Mouse (Mus musculus) hindbrain, embryonic 13.5 days (tissue): ENCODE results near the gene Yeats4. TPM values are rescaled to one million over a fixed set of nuclear protein-coding genes. Genes with fewer than 3 reads are reported as not detected.
"Not testable (repeated sequence)": the region's sequence is repeated elsewhere in the genome, so short reads cannot be mapped to it uniquely, and the experiment has no call there.

Source experiments
- ATAC-seq: fragments of 200-750 bp; cut with Nextera tagmentation; 2 replicates; pipeline ENCODE4 v1.8.0; 2017; ENCODE audit warnings: moderate TSS enrichment; ENCODE audit not compliant: low FRiP score
- H3K27ac ChIP-seq: fragments of 300-500 bp; sonication (generic); 2 replicates; pipeline ENCODE4 v1.5.1; 2015; ENCODE audit warnings: inconsistent platforms, mild to moderate bottlenecking, moderate library complexity
- H3K27me3 ChIP-seq: fragments of 300-500 bp; sonication (generic); 2 replicates; pipeline ENCODE4 v1.6.1; 2015; ENCODE audit warnings: mild to moderate bottlenecking, inconsistent platforms
- H3K36me3 ChIP-seq: fragments of 300-500 bp; sonication (generic); 2 replicates; pipeline ENCODE4 v1.6.1; 2015; ENCODE audit warnings: mild to moderate bottlenecking, inconsistent platforms
- H3K4me1 ChIP-seq: fragments of 300-500 bp; sonication (generic); replicated peaks from 2 replicates; pipeline ENCODE4 v1.6.1; 2015; ENCODE audit warnings: inconsistent platforms
- H3K4me2 ChIP-seq: fragments of 300-500 bp; sonication (generic); 2 replicates; pipeline ENCODE4 v1.6.1; 2015; ENCODE audit warnings: inconsistent platforms, mild to moderate bottlenecking, moderate library complexity
- H3K4me3 ChIP-seq: fragments of 300-500 bp; sonication (generic); 2 replicates; pipeline ENCODE4 v1.5.1; 2015; ENCODE audit warnings: mild to moderate bottlenecking, inconsistent platforms
- H3K9ac ChIP-seq: fragments of 300-500 bp; sonication (generic); 2 replicates; pipeline ENCODE4 v1.6.1; 2015; ENCODE audit warnings: mild to moderate bottlenecking, inconsistent platforms
- H3K9me3 ChIP-seq: fragments of 300-500 bp; sonication (generic); 2 replicates; pipeline ENCODE4 v1.6.1; 2016; ENCODE audit warnings: inconsistent platforms
- WGBS: fragments of 180-500 bp; shearing (Covaris S2); methylation state at CpG from one replicate; pipeline ENCODE4 v1.1.7; 2015; 5-methylcytosine and 5-hydroxymethylcytosine counted together
- polyA plus RNA-seq: library from polyadenylated mRNA; unstranded; fragments of >200 nt; fragmentation: Nextera tagmentation; extraction: Ambion mirVana; gene quantifications from 2 replicates; pipeline ENCODE4 v1.2.1, GENCODE M21; 2015

Yeats4 gene
- polyA plus RNA-seq, 1 experiment from 2014 or later = 127 TPM

DNA sequence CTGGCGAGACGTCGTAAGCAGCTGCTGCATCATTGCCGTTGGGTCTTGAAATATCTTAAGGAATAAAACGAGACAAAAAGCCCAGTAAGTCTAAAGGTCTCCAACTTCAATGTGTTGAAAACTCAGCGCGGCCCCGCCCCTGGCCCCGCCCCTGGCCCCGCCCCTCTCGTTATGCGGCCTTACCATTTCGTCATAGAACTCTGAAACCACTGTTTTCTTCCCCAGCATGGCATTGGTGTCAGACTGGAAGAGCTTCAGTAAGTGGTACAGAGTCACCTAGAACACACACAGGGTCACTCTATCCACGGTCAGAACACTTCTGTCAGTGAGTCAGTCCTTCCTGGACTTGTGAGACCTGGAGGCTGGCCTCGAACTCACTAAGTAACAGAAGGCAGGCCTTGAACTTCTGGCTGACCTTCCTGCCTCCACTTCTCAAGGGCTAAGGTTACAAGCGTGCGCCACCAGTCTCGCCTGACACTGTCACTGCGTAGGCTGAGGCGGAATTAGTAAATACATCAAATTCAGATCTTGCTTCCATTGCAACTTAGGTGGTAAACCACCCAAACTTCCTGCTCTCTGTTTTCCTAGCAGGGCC lies 7.0 kb downstream of the Yeats4 start:
- no peak overlapping the region for H3K9ac ChIP-seq
- peaks cover 3% of the 10 kb centered on the region for H3K4me1 ChIP-seq
- no peak overlapping the region for H3K27ac ChIP-seq
- H3K36me3 ChIP-seq = peaks cover 89% of the 10 kb centered on the region
- no peaks in the 10 kb centered on the region for H3K27me3 ChIP-seq
- 85% methylated on average over 20 of the region's 20 CpGs for WGBS
- H3K4me2 ChIP-seq = no peak overlapping the region
- H3K4me3 ChIP-seq = no peak overlapping the region
- no peak for ATAC-seq
- H3K9me3 ChIP-seq = no peaks in the 10 kb centered on the region

DNA sequence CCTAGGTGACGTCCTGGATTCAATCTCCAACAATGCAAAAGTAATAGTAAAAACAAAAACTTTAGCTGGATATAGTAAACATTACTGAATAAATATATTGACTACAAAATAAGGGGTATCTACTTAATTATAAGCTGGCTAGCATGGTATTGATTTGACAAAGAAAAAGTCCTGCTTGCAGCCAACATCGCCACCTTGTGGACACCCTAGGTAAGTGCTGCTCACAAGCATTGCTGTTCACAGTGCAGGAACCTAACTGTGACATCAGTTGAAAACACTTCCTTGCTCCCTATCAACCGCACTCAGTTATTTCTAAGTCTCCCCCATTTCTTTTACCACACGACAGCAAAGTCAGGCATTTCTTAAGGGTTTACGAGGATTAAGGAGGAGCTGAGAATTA lies 7.5 kb downstream of the Yeats4 start:
- Histone ChIP-seq H3K36me3 (peaks cover 85% of the 10 kb centered on the region), H3K4me1 (no peaks in the 10 kb centered on the region), H3K4me3 (no peak overlapping the region), H3K9me3 (no peaks in the 10 kb centered on the region), H3K27me3 (no peaks in the 10 kb centered on the region), H3K27ac (no peak overlapping the region), H3K9ac (no peak overlapping the region), H3K4me2 (no peak overlapping the region)
- no peak for ATAC-seq
- 73% methylated on average over 5 of the region's 5 CpGs for WGBS

- Histone ChIP-seq H3K9ac (no peak overlapping the region), H3K36me3 (peaks cover 82% of the 10 kb centered on the region), H3K27ac (no peak overlapping the region), H3K27me3 (no peaks in the 10 kb centered on the region), H3K9me3 (no peaks in the 10 kb centered on the region), H3K4me1 (no peaks in the 10 kb centered on the region), H3K4me2 (no peak overlapping the region), H3K4me3 (no peak overlapping the region)
- WGBS = 97% methylated on average over 9 of the region's 9 CpGs
- ATAC-seq = no peak
These were observed 8.2 kb downstream of the Yeats4 start for GRCm38 (mm10) chr10:117216132-117216495.

- Histone ChIP-seq H3K27ac (no peak overlapping the region), H3K9ac (no peak overlapping the region), H3K4me2 (no peak overlapping the region), H3K36me3 (peaks cover 77% of the 10 kb centered on the region), H3K4me1 (no peaks in the 10 kb centered on the region), H3K9me3 (no peaks in the 10 kb centered on the region), H3K4me3 (no peak overlapping the region), H3K27me3 (no peaks in the 10 kb centered on the region)
- no peak for ATAC-seq
- 95% methylated on average over 25 of the region's 25 CpGs for WGBS
These were observed 8.7 kb downstream of the Yeats4 start for GRCm38 (mm10) chr10:117215409-117216131.

GRCm38 (mm10) chr10:117211023-117211422 lies 13.3 kb downstream of the Yeats4 start:
- no peaks in the 10 kb centered on the region for H3K9me3 ChIP-seq
- no peak overlapping the region for H3K4me2 ChIP-seq
- H3K4me3 ChIP-seq = no peak overlapping the region
- peaks cover 35% of the 10 kb centered on the region for H3K36me3 ChIP-seq
- H3K27ac ChIP-seq = no peak overlapping the region
- H3K4me1 ChIP-seq = peaks cover 5% of the 10 kb centered on the region
- 88% methylated on average over 6 of the region's 6 CpGs for WGBS
- H3K9ac ChIP-seq = no peak overlapping the region
- ATAC-seq = no peak
- no peaks in the 10 kb centered on the region for H3K27me3 ChIP-seq

GRCm38 (mm10) chr10:117209469-117209938 lies 14.8 kb downstream of the Yeats4 start:
- Histone ChIP-seq H3K4me1 (peaks cover 5% of the 10 kb centered on the region), H3K9ac (0 out of 2 replicates have a peak overlapping the region, but pooled peaks have one; percentile 20), H3K27ac (no peak overlapping the region), H3K4me3 (peak overlapping the region; percentile 21), H3K9me3 (no peaks in the 10 kb centered on the region), H3K36me3 (peaks cover 20% of the 10 kb centered on the region), H3K4me2 (peak overlapping the region; percentile 48), H3K27me3 (no peaks in the 10 kb centered on the region)
- peak; percentile 72; the same call in 1 of the 2 replicates for ATAC-seq
- 15% methylated on average over 11 of the region's 11 CpGs for WGBS

DNA sequence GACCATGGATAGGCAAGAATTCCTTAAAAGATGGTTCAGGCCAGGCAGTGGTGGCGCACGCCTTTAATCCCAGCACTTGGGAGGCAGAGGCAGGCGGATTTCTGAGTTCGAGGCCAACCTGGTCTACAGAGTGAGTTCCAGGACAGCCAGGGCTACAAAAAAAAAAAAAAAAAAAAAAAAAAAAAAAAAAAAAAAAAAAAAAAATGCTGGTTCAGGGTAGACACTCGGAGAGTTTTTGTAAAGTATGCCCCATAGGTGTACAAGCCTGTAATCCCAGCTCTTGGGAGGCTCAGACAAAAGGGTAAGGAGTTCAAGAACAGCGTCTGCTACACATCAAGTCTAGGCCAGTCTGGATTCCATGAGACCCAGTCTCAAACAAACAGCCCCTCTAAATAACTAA lies 15.5 kb downstream of the Yeats4 start:
- peaks cover 13% of the 10 kb centered on the region; the same call in 1 of the 2 replicates for H3K36me3 ChIP-seq
- not testable (repeated sequence) for H3K9me3 ChIP-seq, H3K4me2 ChIP-seq, H3K4me3 ChIP-seq, ATAC-seq, H3K4me1 ChIP-seq, H3K9ac ChIP-seq, H3K27ac ChIP-seq, H3K27me3 ChIP-seq
- WGBS = 97% methylated on average over 6 of the region's 6 CpGs

DNA sequence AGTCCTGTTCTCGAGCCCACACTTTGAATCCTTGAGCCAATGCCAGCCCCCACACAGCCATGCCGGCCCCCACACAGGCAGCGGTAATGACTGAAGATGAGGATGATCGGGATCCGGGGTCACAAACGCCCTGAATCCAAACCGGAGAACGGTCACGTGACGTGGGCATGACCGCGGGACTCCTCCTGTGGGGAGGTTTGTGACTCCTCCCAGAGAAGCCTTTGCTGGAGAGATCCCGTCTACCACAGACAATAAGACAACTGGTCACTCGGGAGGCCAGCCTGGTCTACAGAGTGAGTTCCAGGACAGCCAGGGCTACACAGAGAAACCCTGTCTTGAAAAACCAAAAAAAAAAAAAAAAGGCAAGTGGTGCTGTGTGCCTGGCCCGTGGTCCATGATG lies 16.1 kb downstream of the Yeats4 start:
- no peak for ATAC-seq
- no peaks in the 10 kb centered on the region for H3K27me3 ChIP-seq
- 83% methylated on average over 15 of the region's 15 CpGs for WGBS

GRCm38 (mm10) chr10:117206070-117206469 lies 18.2 kb downstream of the Yeats4 start:
- no peak overlapping the region for H3K9ac ChIP-seq
- 96% methylated on average over 3 of the region's 3 CpGs for WGBS
- H3K4me2 ChIP-seq = no peak overlapping the region

More for the DNA sequence above, 16.1 kb downstream of the Yeats4 start:
- Histone ChIP-seq H3K9me3 (no peaks in the 10 kb centered on the region), H3K4me1 (peaks cover 5% of the 10 kb centered on the region), H3K4me2 (no peak overlapping the region), H3K9ac (no peak overlapping the region), H3K27ac (no peak overlapping the region), H3K4me3 (no peak overlapping the region), H3K36me3 (peaks cover 10% of the 10 kb centered on the region; the same call in 1 of the 2 replicates)

GRCm38 (mm10) chr10:117203558-117203981 lies 20.7 kb downstream of the Yeats4 start:
- Histone ChIP-seq H3K4me2 (no peak overlapping the region), H3K36me3 (no peaks in the 10 kb centered on the region), H3K4me3 (no peak overlapping the region), H3K27ac (no peak overlapping the region), H3K4me1 (0 out of 2 replicates have a peak, but pooled peaks cover 3% of the 10 kb centered on the region), H3K9me3 (no peaks in the 10 kb centered on the region), H3K9ac (no peak overlapping the region), H3K27me3 (no peaks in the 10 kb centered on the region)
- no peak for ATAC-seq
- WGBS = 86% methylated on average over 2 of the region's 2 CpGs

More at GRCm38 (mm10) chr10:117206070-117206469, 18.2 kb downstream of the Yeats4 start:
- Histone ChIP-seq H3K9me3 (no peaks in the 10 kb centered on the region), H3K27ac (no peak overlapping the region), H3K4me1 (peaks cover 5% of the 10 kb centered on the region), H3K36me3 (no peaks in the 10 kb centered on the region), H3K27me3 (no peaks in the 10 kb centered on the region), H3K4me3 (no peak overlapping the region)
- ATAC-seq = no peak

DNA sequence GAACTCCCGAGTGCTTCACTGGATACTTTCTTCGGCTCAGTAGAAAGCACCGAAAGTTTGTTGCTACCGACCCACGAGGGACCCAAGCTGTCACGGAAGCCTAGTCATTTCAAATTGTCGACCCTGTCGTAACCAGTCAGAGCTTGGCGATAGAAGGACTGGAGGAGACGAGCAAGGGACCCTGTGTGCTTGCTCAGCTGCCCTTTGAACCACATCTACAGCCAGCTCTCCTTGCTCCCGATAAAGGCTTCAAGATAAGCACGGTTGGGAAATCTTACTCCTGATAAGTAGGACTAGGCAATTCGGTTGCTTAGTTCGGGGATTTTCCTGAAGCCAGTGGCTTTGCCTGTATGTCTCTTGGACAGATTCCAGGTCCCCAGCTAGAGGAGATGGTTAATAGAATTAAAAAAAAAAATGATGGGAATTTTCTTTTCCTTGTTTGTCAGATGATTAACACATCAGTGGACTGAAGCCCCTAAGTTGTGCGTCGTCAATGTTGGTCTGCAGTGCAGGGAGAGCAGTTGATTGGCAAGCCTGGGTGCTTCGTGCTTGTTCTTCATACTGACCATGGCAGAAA lies 21.2 kb downstream of the Yeats4 start:
- Histone ChIP-seq H3K27me3 (no peaks in the 10 kb centered on the region), H3K36me3 (no peaks in the 10 kb centered on the region), H3K4me2 (no peak overlapping the region), H3K9ac (no peak overlapping the region), H3K9me3 (no peaks in the 10 kb centered on the region), H3K27ac (no peak overlapping the region), H3K4me1 (0 out of 2 replicates have a peak, but pooled peaks cover 3% of the 10 kb centered on the region), H3K4me3 (no peak overlapping the region)
- 86% methylated on average over 17 of the region's 17 CpGs for WGBS
- ATAC-seq = no peak

DNA sequence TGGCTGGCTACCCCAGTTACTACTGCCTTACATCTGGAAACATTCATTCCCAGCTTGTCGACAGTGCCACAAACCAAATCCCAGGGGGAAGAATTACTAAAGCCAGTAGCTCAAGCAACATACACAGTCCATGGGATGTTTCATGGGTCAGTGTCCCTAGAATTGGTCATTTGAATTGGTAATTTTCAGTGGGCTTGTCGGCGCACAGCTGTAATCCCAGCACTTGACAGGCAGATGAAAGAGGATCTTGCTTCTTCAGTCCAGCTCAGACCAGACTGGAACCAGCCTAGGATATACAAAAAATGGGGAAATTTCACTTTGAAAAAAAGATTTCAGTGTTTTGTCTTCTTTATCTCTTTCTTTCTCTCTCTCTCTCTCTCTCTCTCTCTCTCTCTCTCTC lies 24.6 kb downstream of the Yeats4 start:
- no peaks in the 10 kb centered on the region for H3K27me3 ChIP-seq
- no peak overlapping the region for H3K4me2 ChIP-seq
- no peak overlapping the region for H3K4me3 ChIP-seq
- WGBS = 45% methylated on average over 3 of the region's 3 CpGs
- ATAC-seq = no peak
- H3K4me1 ChIP-seq = 0 out of 2 replicates have a peak, but pooled peaks cover 3% of the 10 kb centered on the region
- H3K36me3 ChIP-seq = no peaks in the 10 kb centered on the region
- H3K9me3 ChIP-seq = no peaks in the 10 kb centered on the region
- H3K9ac ChIP-seq = no peak overlapping the region
- H3K27ac ChIP-seq = no peak overlapping the region
